Mouse (Mus musculus): ENCODE measurements around the gene Adprm. TPM values are rescaled to one million over a fixed set of nuclear protein-coding genes. Genes with fewer than 3 reads are reported as not detected.

Gene Adprm
- total RNA-seq, 1 experiment = 27.3 TPM

- H3K4me3 ChIP-seq (ENCODE audit: insufficient read depth in 1 of 2, low read depth in 1 of 2, low read length in 2 of 2, poor library complexity in 1 of 2, severe bottlenecking in 1 of 2) = no peak overlapping the region
- in situ Hi-C loops (cut with MboI; ENCODE audit: low sequenced_read_pairs in 2 of 2, unreplicated experiment in 2 of 2) = no loop called here
- H3K36me3 ChIP-seq (ENCODE audit: control insufficient read depth, insufficient read depth, low read length, poor library complexity, severe bottlenecking) = peaks cover 31% of the 10 kb centered on the region
- H3K4me1 ChIP-seq (ENCODE audit: control insufficient read depth in 2 of 2, insufficient read depth in 2 of 2, low read length in 2 of 2, poor library complexity in 1 of 2) = peaks cover 2 to 5% of the 10 kb centered on the region in 2 experiments; a peak in 3 of 4 replicates
- H3K27ac ChIP-seq (ENCODE audit: insufficient read depth, low read depth, low read length, poor library complexity, severe bottlenecking) = no peak overlapping the region
- TF ChIP-seq MAFK (IDR thresholded peaks at IDR 0.05; ENCODE audit: insufficient read depth, low read depth, low read length) (no peak), CHD2 (IDR thresholded peaks at IDR 0.05; ENCODE audit: low read depth, low read length) (no peak), HCFC1 (IDR thresholded peaks at IDR 0.05; ENCODE audit: borderline replicate concordance, insufficient read depth, low read length) (no peak), ZC3H11A (IDR thresholded peaks at IDR 0.05; ENCODE audit: borderline replicate concordance, low read depth, low read length) (no peak), ZNF384 (IDR thresholded peaks at IDR 0.05; ENCODE audit: low read depth, low read length) (no peak)
- peak overlapping the region; percentile 31; the same call in 1 of the 2 replicates for H3K9ac ChIP-seq (ENCODE audit: insufficient read depth, low read depth, low read length, poor library complexity, severe bottlenecking)
- H3K9me3 ChIP-seq (ENCODE audit: control insufficient read depth, insufficient read depth, low read depth, low read length) = no peaks in the 10 kb centered on the region
- no peak for DNase-seq (ENCODE audit: low read depth, low spot score)
These were observed 2.5 kb upstream of the Adprm start for GRCm38 (mm10) chr11:67054754-67055365.

- peaks cover 15% of the 10 kb centered on the region for H3K36me3 ChIP-seq (ENCODE audit: control insufficient read depth, insufficient read depth, low read length, poor library complexity, severe bottlenecking)
These were observed 596 bp downstream of the Adprm start for GRCm38 (mm10) chr11:67051676-67052320.

GRCm38 (mm10) chr11:67049256-67049655 is 3.1 kb downstream of the Adprm start:
- no peak for DNase-seq (ENCODE audit: low read depth, low spot score)
- H3K27ac ChIP-seq (ENCODE audit: insufficient read depth, low read depth, low read length, poor library complexity, severe bottlenecking) = no peak overlapping the region
- peaks cover 7% of the 10 kb centered on the region; the same call in 1 of the 2 replicates for H3K36me3 ChIP-seq (ENCODE audit: control insufficient read depth, insufficient read depth, low read length, poor library complexity, severe bottlenecking)
- H3K4me3 ChIP-seq (ENCODE audit: insufficient read depth in 1 of 2, low read depth in 1 of 2, low read length in 2 of 2, poor library complexity in 1 of 2, severe bottlenecking in 1 of 2) = no peak overlapping the region
- TF ChIP-seq ZC3H11A (IDR thresholded peaks at IDR 0.05; ENCODE audit: borderline replicate concordance, low read depth, low read length) (no peak), MAFK (IDR thresholded peaks at IDR 0.05; ENCODE audit: insufficient read depth, low read depth, low read length) (no peak), ZNF384 (IDR thresholded peaks at IDR 0.05; ENCODE audit: low read depth, low read length) (no peak), CHD2 (IDR thresholded peaks at IDR 0.05; ENCODE audit: low read depth, low read length) (no peak), HCFC1 (IDR thresholded peaks at IDR 0.05; ENCODE audit: borderline replicate concordance, insufficient read depth, low read length) (no peak)
- in situ Hi-C loops (cut with MboI; ENCODE audit: low sequenced_read_pairs in 2 of 2, unreplicated experiment in 2 of 2) = loop anchor here in 1 of 2 experiments (25.0 kb wide), 1 partner anchor 1237 kb away; the partner anchor contains the start of gene Zkscan6
- peaks cover 5 to 10% of the 10 kb centered on the region in 2 experiments; a peak in 3 of 4 replicates for H3K4me1 ChIP-seq (ENCODE audit: control insufficient read depth in 2 of 2, insufficient read depth in 2 of 2, low read length in 2 of 2, poor library complexity in 1 of 2)
- H3K9me3 ChIP-seq (ENCODE audit: control insufficient read depth, insufficient read depth, low read depth, low read length) = no peaks in the 10 kb centered on the region
- no peak overlapping the region for H3K9ac ChIP-seq (ENCODE audit: insufficient read depth, low read depth, low read length, poor library complexity, severe bottlenecking)

More at GRCm38 (mm10) chr11:67051676-67052320, 596 bp downstream of the Adprm start:
- DNase-seq (ENCODE audit: low read depth, low spot score) = no peak
- Histone ChIP-seq H3K27ac (ENCODE audit: insufficient read depth, low read depth, low read length, poor library complexity, severe bottlenecking) (peak overlapping the region; percentile 55; the same call in 1 of the 2 replicates), H3K4me1 (ENCODE audit: control insufficient read depth in 2 of 2, insufficient read depth in 2 of 2, low read length in 2 of 2, poor library complexity in 1 of 2) (peaks cover 5 to 7% of the 10 kb centered on the region in 2 experiments; a peak in 3 of 4 replicates), H3K9ac (ENCODE audit: insufficient read depth, low read depth, low read length, poor library complexity, severe bottlenecking) (peak overlapping the region; percentile 98), H3K4me3 (ENCODE audit: insufficient read depth in 1 of 2, low read depth in 1 of 2, low read length in 2 of 2, poor library complexity in 1 of 2, severe bottlenecking in 1 of 2) (peak overlapping the region; percentile 99 to 100), H3K9me3 (ENCODE audit: control insufficient read depth, insufficient read depth, low read depth, low read length) (no peaks in the 10 kb centered on the region)
- in situ Hi-C loops (cut with MboI; ENCODE audit: low sequenced_read_pairs in 2 of 2, unreplicated experiment in 2 of 2) = no loop called here
- TF ChIP-seq ZNF384 (IDR thresholded peaks at IDR 0.05; ENCODE audit: low read depth, low read length) (peak; percentile 22; the same call in 1 of the 2 replicates), CHD2 (IDR thresholded peaks at IDR 0.05; ENCODE audit: low read depth, low read length) (no peak), HCFC1 (IDR thresholded peaks at IDR 0.05; ENCODE audit: borderline replicate concordance, insufficient read depth, low read length) (no peak)

- H3K27ac ChIP-seq (ENCODE audit: insufficient read depth, low read depth, low read length, poor library complexity, severe bottlenecking) = peak overlapping the region; percentile 4; the same call in 1 of the 2 replicates
- peaks cover 4 to 10% of the 10 kb centered on the region in 2 experiments; a peak in 2 of 4 replicates for H3K4me1 ChIP-seq (ENCODE audit: control insufficient read depth in 2 of 2, insufficient read depth in 2 of 2, low read length in 2 of 2, poor library complexity in 1 of 2)
- no peak overlapping the region for H3K4me3 ChIP-seq (ENCODE audit: insufficient read depth in 1 of 2, low read depth in 1 of 2, low read length in 2 of 2, poor library complexity in 1 of 2, severe bottlenecking in 1 of 2)
- H3K36me3 ChIP-seq (ENCODE audit: control insufficient read depth, insufficient read depth, low read length, poor library complexity, severe bottlenecking) = peaks cover 6% of the 10 kb centered on the region; the same call in 1 of the 2 replicates
- H3K9me3 ChIP-seq (ENCODE audit: control insufficient read depth, insufficient read depth, low read depth, low read length) = no peaks in the 10 kb centered on the region
- H3K9ac ChIP-seq (ENCODE audit: insufficient read depth, low read depth, low read length, poor library complexity, severe bottlenecking) = peak overlapping the region; percentile 16; the same call in 1 of the 2 replicates
- in situ Hi-C loops (cut with MboI; ENCODE audit: low sequenced_read_pairs in 2 of 2, unreplicated experiment in 2 of 2) = loop anchor here in 1 of 2 experiments (25.0 kb wide), 1 partner anchor 1236 kb away; the partner anchor contains the start of gene Zkscan6
- no peak for TF ChIP-seq ZNF384 (IDR thresholded peaks at IDR 0.05; ENCODE audit: low read depth, low read length)
- TF ChIP-seq ZC3H11A (IDR thresholded peaks at IDR 0.05; ENCODE audit: borderline replicate concordance, low read depth, low read length) = no peak
- TF ChIP-seq HCFC1 (IDR thresholded peaks at IDR 0.05; ENCODE audit: borderline replicate concordance, insufficient read depth, low read length) = no peak
- TF ChIP-seq MAFK (IDR thresholded peaks at IDR 0.05; ENCODE audit: insufficient read depth, low read depth, low read length) = no peak
- TF ChIP-seq CHD2 (IDR thresholded peaks at IDR 0.05; ENCODE audit: low read depth, low read length) = no peak
- no peak for DNase-seq (ENCODE audit: low read depth, low spot score)
These were observed 3.9 kb downstream of the Adprm start for GRCm38 (mm10) chr11:67048496-67048895.
